Mouse (Mus musculus) intestine, postnatal 0 days (tissue): Measurements from ENCODE around the gene Cep170b. TPM values are rescaled to one million over a fixed set of nuclear protein-coding genes. Genes with fewer than 3 reads are reported as not detected.
A peak's percentile ranks its signal among the peaks of the same experiment; 100 is the strongest.

ENCODE experiments used
- ATAC-seq: fragments of 200-750 bp; cut with Nextera tagmentation; 2 replicates; pipeline ENCODE4 v1.8.0; 2017; ENCODE audit warnings: mild to moderate bottlenecking, moderate TSS enrichment, moderate library complexity
- H3K27ac ChIP-seq: fragments of 300-500 bp; sonication (generic); 2 replicates; pipeline ENCODE4 v1.5.1; 2014; ENCODE audit warnings: mild to moderate bottlenecking, low read depth, low read length, moderate library complexity
- H3K27me3 ChIP-seq: fragments of 300-500 bp; sonication (generic); replicated peaks from 2 replicates; pipeline ENCODE4 v1.6.1; 2014; ENCODE audit warnings: low read length, mixed read lengths; ENCODE audit not compliant: control insufficient read depth, insufficient read depth
- H3K36me3 ChIP-seq: fragments of 300-500 bp; sonication (generic); 2 replicates; pipeline ENCODE4 v1.6.1; 2014; ENCODE audit warnings: mild to moderate bottlenecking, moderate library complexity; ENCODE audit not compliant: control insufficient read depth, insufficient read depth
- H3K4me1 ChIP-seq: fragments of 300-500 bp; sonication (generic); replicated peaks from 2 replicates; pipeline ENCODE4 v1.6.1; 2014; ENCODE audit warnings: antibody characterized with exemption, low read length, mixed read lengths; ENCODE audit not compliant: control insufficient read depth, insufficient read depth
- H3K4me2 ChIP-seq: fragments of 300-500 bp; sonication (generic); replicated peaks from 2 replicates; pipeline ENCODE4 v1.6.1; 2014; ENCODE audit warnings: low read depth, mild to moderate bottlenecking, moderate library complexity
- H3K4me3 ChIP-seq: fragments of 300-500 bp; sonication (generic); 2 replicates; pipeline ENCODE4 v1.5.1; 2014; ENCODE audit warnings: low read depth, low read length
- H3K9ac ChIP-seq: fragments of 300-500 bp; sonication (generic); 2 replicates; pipeline ENCODE4 v1.6.1; 2014; ENCODE audit warnings: mild to moderate bottlenecking, low read depth, low read length
- H3K9me3 ChIP-seq: fragments of 300-500 bp; sonication (generic); 2 replicates; pipeline ENCODE4 v1.6.1; 2016; ENCODE audit warnings: mixed run types; ENCODE audit not compliant: control insufficient read depth
- CTCF ChIP-seq: sonication (generic); IDR thresholded peaks from 2 replicates; pipeline ENCODE4 v1.5.1; 2016; ENCODE audit warnings: low read depth, mild to moderate bottlenecking, control low read depth, antibody characterized with exemption, moderate library complexity
- WGBS: fragments of 180-500 bp; shearing (Covaris S2); extraction: QIAGEN DNeasy Blood & Tissue Kit; methylation state at CpG from one replicate; pipeline ENCODE4 v1.1.7; 2014; 5-methylcytosine and 5-hydroxymethylcytosine counted together
- polyA plus RNA-seq: library from polyadenylated mRNA; unstranded; fragments of >200 nt; fragmentation: Nextera tagmentation; extraction: Ambion mirVana; gene quantifications from 2 replicates; pipeline ENCODE4 v1.2.1, GENCODE M21; 2015

The Cep170b gene
- 12.7 and 13.4 TPM in 2 replicates for polyA plus RNA-seq

- peak within 1 kb of the TSS; percentile 84 for H3K4me3 ChIP-seq
- peak within 1 kb of the TSS; percentile 87 for H3K9ac ChIP-seq
- peak within 1 kb of the TSS; percentile 99 for H3K4me2 ChIP-seq
- H3K4me1 ChIP-seq, result no peaks in the 10 kb centered on the region; the same call in 1 of the 2 replicates
- 45% methylated on average over 6 of the region's 6 CpGs for WGBS
- no peak for ATAC-seq
- no peak for TF ChIP-seq CTCF
- H3K36me3 ChIP-seq, result peaks cover 20% of the 10 kb centered on the region; the same call in 1 of the 2 replicates
- no peaks in the 10 kb centered on the region for H3K27me3 ChIP-seq
- peak within 1 kb of the TSS; percentile 98 for H3K27ac ChIP-seq
- H3K9me3 ChIP-seq, result no peaks in the 10 kb centered on the region
These were observed at the start of gene Cep170b for GRCm38 (mm10) chr12:112720216-112720615. Gene Cep170b (plus strand): TSS chr12:112720455.

- Histone ChIP-seq H3K4me2 (peak overlapping the region; percentile 86), H3K4me1 (peaks cover 19% of the 10 kb centered on the region), H3K9ac (peak overlapping the region; percentile 17), H3K27ac (peak overlapping the region; percentile 99), H3K4me3 (peak overlapping the region; percentile 95), H3K27me3 (no peaks in the 10 kb centered on the region), H3K36me3 (peaks cover 56% of the 10 kb centered on the region), H3K9me3 (no peaks in the 10 kb centered on the region)
- TF ChIP-seq CTCF, result no peak
- ATAC-seq, result peak; percentile 19; the same call in 1 of the 2 replicates
- 23% methylated on average over 9 of the region's 9 CpGs for WGBS
These were observed 49.4 kb upstream of the Cep170b start for GRCm38 (mm10) chr12:112670718-112671393.

- Histone ChIP-seq H3K4me1 (peaks cover 18% of the 10 kb centered on the region), H3K27ac (peak overlapping the region; percentile 99), H3K9ac (peak overlapping the region; percentile 17; the same call in 1 of the 2 replicates), H3K9me3 (no peaks in the 10 kb centered on the region), H3K27me3 (no peaks in the 10 kb centered on the region), H3K4me3 (peak overlapping the region; percentile 95), H3K36me3 (peaks cover 45% of the 10 kb centered on the region), H3K4me2 (peak overlapping the region; percentile 86)
- WGBS, result 47% methylated on average over 7 of the region's 7 CpGs
- no peak for ATAC-seq
- peak; percentile 67 for TF ChIP-seq CTCF
These were observed 48.4 kb upstream of the Cep170b start for GRCm38 (mm10) chr12:112671891-112672290.

DNA sequence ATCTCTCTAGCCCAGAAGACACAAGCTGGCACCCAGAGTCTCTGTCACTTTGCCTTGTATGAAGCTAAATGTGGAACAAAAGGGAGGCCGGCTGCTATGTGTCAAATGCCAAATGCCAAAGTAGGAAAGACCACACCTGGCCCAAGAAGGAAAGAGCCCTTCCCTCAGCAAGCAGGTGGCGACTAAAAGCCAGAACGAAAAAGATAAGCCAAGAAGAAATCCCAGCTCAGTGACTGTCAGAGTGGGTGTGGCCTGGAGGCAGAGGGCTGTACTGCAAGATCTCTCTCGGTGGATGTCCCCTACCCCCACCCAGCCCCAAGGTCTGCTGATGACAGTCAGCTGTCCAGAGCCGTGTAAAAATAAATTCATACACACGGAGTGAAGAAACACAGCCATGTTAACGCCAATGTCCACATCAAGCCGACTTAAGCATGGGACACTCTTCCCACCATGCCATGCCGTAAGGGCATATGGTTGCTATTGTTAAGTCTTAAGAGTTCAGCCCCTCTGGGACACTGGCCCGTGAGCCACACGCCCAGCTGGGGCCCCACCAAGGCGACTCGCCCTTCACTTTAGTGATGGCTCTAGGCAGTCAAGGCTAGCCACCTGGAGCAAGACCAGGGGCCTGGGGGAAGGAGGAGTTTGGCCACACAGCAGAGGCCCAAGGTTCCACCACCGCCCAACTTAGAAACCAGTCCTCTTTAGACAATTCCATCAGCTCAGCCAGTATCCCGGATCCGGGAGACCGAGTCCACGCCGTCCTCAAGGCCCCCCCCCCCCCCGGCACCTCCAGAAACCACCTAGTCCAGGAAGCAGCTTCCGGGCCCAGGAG, 47.3 kb upstream of the Cep170b start:
- H3K27ac ChIP-seq, result peak overlapping the region; percentile 99
- ATAC-seq, result peak; percentile 17
- H3K9ac ChIP-seq, result peak overlapping the region; percentile 98
- H3K36me3 ChIP-seq, result peaks cover 35% of the 10 kb centered on the region
- H3K4me3 ChIP-seq, result peak overlapping the region; percentile 95
- no peaks in the 10 kb centered on the region for H3K27me3 ChIP-seq
- peak; percentile 47 for TF ChIP-seq CTCF
- peaks cover 18% of the 10 kb centered on the region for H3K4me1 ChIP-seq
- peak overlapping the region; percentile 86 for H3K4me2 ChIP-seq
- H3K9me3 ChIP-seq, result no peaks in the 10 kb centered on the region
- WGBS, result 2% methylated on average over 17 of the region's 21 CpGs

DNA sequence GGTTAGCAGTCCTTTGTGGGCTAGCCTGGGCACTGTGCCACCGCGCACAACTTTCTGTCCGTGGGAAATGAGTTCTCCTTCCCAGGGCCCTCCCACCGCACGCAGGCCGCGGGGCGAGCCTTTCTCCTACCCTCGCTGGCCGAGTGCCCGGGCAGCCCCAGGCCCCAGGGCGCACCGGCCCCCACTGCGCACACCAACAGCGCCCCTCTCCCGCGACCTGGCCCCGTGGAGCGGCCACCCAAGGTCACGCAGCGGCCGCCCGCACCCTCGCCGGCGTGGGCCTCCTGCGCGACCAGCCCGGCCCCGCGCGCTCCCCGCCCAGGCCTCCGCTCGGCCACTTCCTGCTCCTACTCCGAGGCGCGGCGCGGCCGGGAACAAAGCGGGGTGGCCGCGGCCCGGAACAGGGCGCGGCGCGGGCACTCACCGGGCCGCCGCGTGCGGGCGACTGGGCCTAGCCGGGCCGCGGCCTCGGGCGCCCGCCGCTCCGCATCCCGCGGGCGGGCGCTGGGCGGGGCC, 46.6 kb upstream of the Cep170b start:
- Histone ChIP-seq H3K9me3 (no peaks in the 10 kb centered on the region), H3K9ac (peak overlapping the region; percentile 98), H3K4me1 (peaks cover 18% of the 10 kb centered on the region), H3K4me3 (peak overlapping the region; percentile 95), H3K36me3 (peaks cover 28% of the 10 kb centered on the region), H3K4me2 (peak overlapping the region; percentile 86), H3K27ac (peak overlapping the region; percentile 99), H3K27me3 (no peaks in the 10 kb centered on the region)
- under 1% methylated on average over 65 of the region's 68 CpGs for WGBS
- peak; percentile 34; the same call in 1 of the 2 replicates for ATAC-seq
- TF ChIP-seq CTCF, result no peak
